Mouse (Mus musculus): Measurements from ENCODE around the gene Pmm1. TPM values are rescaled to one million over a fixed set of nuclear protein-coding genes. Genes with fewer than 3 reads are reported as not detected.
"Not testable (repeated sequence)": the region's sequence is repeated elsewhere in the genome, so short reads cannot be mapped to it uniquely, and the experiment has no call there.

Gene Pmm1
- polyA plus RNA-seq, 1 experiment, result 64.1 TPM

DNA sequence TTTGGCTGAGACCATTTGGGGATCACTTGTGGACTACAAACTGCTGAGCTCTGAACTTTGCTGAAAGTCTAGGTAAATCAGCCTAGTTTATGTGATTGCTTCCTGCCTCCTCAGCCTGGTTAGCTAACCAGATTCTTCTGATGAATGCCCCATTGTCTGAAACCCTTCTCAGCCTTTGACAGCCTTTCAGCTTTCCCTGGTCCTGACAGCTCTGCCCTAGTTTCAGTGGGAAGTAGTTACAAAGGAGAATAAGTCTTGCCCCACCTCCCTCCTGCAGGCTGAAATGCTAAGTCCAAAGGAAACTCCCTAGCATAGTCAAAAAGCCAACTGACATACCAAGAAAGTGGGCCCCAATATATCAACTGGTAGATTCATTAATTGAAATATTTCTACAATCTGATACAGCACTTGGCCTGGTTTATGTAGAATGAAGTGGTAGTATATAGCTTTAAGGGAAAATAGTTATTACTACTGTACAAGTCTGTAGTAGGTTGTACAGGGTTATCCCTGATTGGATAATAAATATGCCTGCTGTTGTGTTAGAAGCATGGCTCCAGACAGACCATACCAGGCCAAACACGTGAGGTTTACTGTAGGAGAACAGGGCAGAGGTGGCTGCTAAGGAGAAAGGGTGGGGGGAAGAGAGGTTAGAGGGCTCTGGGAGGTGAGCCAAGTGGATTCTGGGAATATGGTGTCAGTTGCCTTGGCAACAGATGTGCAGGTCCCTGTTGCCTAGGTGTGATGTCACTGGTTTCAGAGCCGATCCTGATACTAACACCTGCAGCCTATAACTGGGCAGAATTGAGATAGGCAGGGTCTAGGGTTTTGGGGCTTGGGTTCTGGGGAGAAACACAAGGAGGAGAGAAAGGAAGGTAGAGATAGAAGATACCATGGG is 24.8 kb upstream of the Pmm1 start:
- Histone ChIP-seq H3K36me3 (ENCODE audit: control insufficient read depth, insufficient read depth, low read length) (no peaks in the 10 kb centered on the region), H3K4me3 (ENCODE audit: control insufficient read depth, insufficient read depth, low read length) (no peak overlapping the region), H3K27me3 (ENCODE audit: control insufficient read depth, insufficient read depth, low read length) (no peaks in the 10 kb centered on the region), H3K27ac (ENCODE audit: control insufficient read depth, insufficient read depth, low read length) (no peak overlapping the region), H3K4me1 (replicated peaks; ENCODE audit: control insufficient read depth, insufficient read depth, low read length) (no peaks in the 10 kb centered on the region)
- no peak for DNase-seq
- no peak for TF ChIP-seq POLR2A (IDR thresholded peaks at IDR 0.05; ENCODE audit: control insufficient read depth, extremely low read depth, insufficient read depth, low read length, poor library complexity)
- TF ChIP-seq CTCF (IDR thresholded peaks at IDR 0.05; ENCODE audit: borderline replicate concordance, control insufficient read depth, extremely low read depth, insufficient read depth, low read length, poor library complexity), result no peak
- 95% methylated on average over 2 of the region's 2 CpGs for WGBS

DNA sequence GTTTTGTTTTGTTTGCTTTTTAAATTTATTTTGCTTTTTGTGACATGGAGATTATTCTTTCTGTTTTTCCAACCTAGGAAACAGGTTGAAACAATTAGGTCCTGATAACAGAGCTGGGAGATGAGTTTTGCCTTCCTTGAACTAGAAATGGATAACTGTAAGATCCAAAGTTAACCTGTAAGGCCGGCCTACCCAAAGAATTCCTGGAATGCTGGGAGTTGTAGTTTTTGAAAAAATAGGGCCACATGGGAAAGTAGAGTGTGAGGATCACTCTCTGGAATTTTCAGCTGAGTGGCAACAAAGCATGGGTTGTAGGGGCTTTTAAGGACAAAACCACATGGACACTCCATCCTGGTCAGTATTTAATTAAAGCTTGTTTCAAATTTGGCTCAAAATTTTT is 21.4 kb upstream of the Pmm1 start:
- Histone ChIP-seq H3K36me3 (ENCODE audit: control insufficient read depth, insufficient read depth, low read length) (no peaks in the 10 kb centered on the region), H3K4me1 (replicated peaks; ENCODE audit: control insufficient read depth, insufficient read depth, low read length) (no peaks in the 10 kb centered on the region), H3K4me3 (ENCODE audit: control insufficient read depth, insufficient read depth, low read length) (no peak overlapping the region), H3K27me3 (ENCODE audit: control insufficient read depth, insufficient read depth, low read length) (no peaks in the 10 kb centered on the region), H3K27ac (ENCODE audit: control insufficient read depth, insufficient read depth, low read length) (no peak overlapping the region)
- TF ChIP-seq POLR2A (IDR thresholded peaks at IDR 0.05; ENCODE audit: control insufficient read depth, extremely low read depth, insufficient read depth, low read length, poor library complexity) (no peak), CTCF (IDR thresholded peaks at IDR 0.05; ENCODE audit: borderline replicate concordance, control insufficient read depth, extremely low read depth, insufficient read depth, low read length, poor library complexity) (no peak)
- no peak for DNase-seq
- WGBS, result 91% methylated on average over 1 of the region's 1 CpGs

DNA sequence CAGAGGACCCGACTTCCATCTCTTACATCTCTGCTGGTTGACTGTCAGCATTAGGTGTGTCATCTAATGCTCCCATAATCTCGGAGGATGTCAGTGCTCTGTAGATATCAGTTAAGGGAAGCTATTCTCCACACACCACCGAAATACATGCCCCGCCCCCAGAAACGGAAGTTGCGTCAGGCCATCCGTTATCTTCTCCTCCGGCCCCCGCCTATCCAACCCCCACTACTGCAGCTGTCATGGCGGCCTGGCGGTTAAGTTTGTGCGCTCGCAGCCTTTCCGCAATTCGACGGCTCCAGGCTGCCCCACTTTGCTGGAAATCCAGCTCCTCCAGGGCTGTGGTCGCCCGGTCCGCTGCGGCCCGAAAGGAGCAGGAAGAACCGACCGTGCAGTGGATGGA is 19.6 kb upstream of the Pmm1 start, which contains the start of gene 1700029P11Rik:
Gene 1700029P11Rik (plus strand): TSS at position 220 of the 400 bp plus-strand sequence.
- no peak for TF ChIP-seq CTCF (IDR thresholded peaks at IDR 0.05; ENCODE audit: borderline replicate concordance, control insufficient read depth, extremely low read depth, insufficient read depth, low read length, poor library complexity)
- TF ChIP-seq POLR2A (IDR thresholded peaks at IDR 0.05; ENCODE audit: control insufficient read depth, extremely low read depth, insufficient read depth, low read length, poor library complexity), result no peak
- WGBS, result 97% methylated on average over 23 of the region's 23 CpGs
- no peaks in the 10 kb centered on the region for H3K36me3 ChIP-seq (ENCODE audit: control insufficient read depth, insufficient read depth, low read length)

DNA sequence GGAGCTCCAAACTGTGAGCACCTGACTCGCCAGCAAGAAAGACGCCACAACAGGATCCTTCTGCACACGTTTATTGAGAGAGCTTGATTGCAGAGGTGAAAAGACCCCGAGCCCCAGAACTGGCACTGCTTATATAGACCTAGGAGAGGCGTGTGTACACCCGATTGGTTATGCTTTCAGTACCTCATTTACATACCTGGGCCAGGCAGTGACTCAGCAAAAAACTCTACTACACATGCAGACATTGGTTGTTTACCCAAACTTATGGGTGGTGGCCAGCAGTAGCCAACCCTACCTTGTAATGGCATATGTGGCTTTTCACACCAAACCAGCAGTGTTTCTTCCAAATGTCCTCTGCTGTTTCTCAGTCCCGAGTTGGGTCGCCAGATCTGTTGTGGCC is 14.4 kb upstream of the Pmm1 start:
- not testable (repeated sequence) for H3K27ac ChIP-seq (ENCODE audit: control insufficient read depth, insufficient read depth, low read length); H3K27me3 ChIP-seq (ENCODE audit: control insufficient read depth, insufficient read depth, low read length); DNase-seq; H3K4me3 ChIP-seq (ENCODE audit: control insufficient read depth, insufficient read depth, low read length); H3K36me3 ChIP-seq (ENCODE audit: control insufficient read depth, insufficient read depth, low read length); H3K4me1 ChIP-seq (replicated peaks; ENCODE audit: control insufficient read depth, insufficient read depth, low read length)
- WGBS, result 97% methylated on average over 8 of the region's 8 CpGs

More for the DNA sequence above, 19.6 kb upstream of the Pmm1 start, which contains the start of gene 1700029P11Rik:
- Histone ChIP-seq H3K4me1 (replicated peaks; ENCODE audit: control insufficient read depth, insufficient read depth, low read length) (no peaks in the 10 kb centered on the region), H3K27ac (ENCODE audit: control insufficient read depth, insufficient read depth, low read length) (no peak within 1 kb of the TSS), H3K27me3 (ENCODE audit: control insufficient read depth, insufficient read depth, low read length) (no peaks in the 10 kb centered on the region), H3K4me3 (ENCODE audit: control insufficient read depth, insufficient read depth, low read length) (no peak within 1 kb of the TSS)
- no peak for DNase-seq

DNA sequence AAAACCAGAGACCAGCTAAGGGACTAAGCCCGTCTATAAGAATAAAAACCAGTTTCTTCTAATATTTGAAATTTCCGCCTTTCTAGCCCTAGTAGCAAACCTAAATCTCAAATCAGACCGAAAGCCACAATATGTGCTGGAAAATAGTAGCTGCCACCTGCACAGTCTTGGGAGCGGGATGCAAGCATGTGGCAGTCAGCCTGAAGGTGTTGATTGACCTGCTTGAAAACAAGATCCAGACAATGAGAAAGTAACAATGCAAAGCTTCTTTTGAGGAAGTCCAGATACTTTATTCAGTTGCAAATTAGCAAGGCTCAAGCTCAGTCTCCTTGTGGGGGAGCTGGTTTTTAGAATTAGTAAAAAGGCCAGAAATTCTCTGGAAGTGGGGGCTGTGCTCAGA is 9.8 kb upstream of the Pmm1 start:
- H3K27ac ChIP-seq (ENCODE audit: control insufficient read depth, insufficient read depth, low read length); H3K4me3 ChIP-seq (ENCODE audit: control insufficient read depth, insufficient read depth, low read length); H3K4me1 ChIP-seq (replicated peaks; ENCODE audit: control insufficient read depth, insufficient read depth, low read length); H3K36me3 ChIP-seq (ENCODE audit: control insufficient read depth, insufficient read depth, low read length); DNase-seq; H3K27me3 ChIP-seq (ENCODE audit: control insufficient read depth, insufficient read depth, low read length): not testable (repeated sequence)
- WGBS, result 97% methylated on average over 4 of the region's 4 CpGs

DNA sequence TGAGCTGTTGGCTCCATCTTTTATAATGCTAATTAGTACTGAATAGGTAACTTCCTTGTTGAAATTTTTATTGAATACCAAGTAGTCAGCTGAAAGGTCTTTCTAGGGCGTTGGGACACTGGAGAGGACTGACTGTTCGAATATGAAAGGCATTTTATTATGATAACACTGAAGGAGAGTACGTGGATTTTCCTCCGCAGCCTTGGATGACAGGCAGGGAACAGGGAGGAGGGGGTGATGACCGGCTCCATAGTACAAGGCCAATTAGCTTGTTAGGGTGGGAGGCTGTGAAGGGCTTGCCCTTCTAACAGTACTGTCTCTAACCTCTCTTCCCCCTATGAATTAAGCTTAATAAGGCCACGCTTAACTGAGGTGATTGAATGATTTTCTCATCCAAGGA is 8.9 kb upstream of the Pmm1 start:
- 94% methylated on average over 6 of the region's 6 CpGs for WGBS
- not testable (repeated sequence) for H3K36me3 ChIP-seq (ENCODE audit: control insufficient read depth, insufficient read depth, low read length); DNase-seq

DNA sequence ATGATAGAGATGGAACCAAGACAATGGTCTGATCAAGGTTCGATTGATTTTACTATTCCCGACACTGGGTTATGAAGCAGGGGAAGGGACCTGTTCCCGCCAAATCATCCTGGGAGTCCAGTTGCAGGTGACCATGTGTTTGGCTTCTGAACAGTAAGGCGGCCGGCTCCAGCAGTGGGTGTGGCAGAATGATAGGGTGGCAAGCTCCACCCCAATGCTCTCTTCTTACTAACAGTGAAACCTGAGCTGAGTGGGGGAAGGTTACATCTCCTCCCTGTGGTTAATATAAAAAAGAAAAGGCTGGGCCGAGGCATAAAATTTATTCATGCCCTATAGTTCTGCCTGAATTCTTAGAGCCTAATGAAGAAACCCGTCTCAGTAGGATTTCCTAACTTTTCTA is 8.4 kb upstream of the Pmm1 start:
- DNase-seq, result no peak
- WGBS, result 78% methylated on average over 7 of the region's 7 CpGs
- H3K4me3 ChIP-seq (ENCODE audit: control insufficient read depth, insufficient read depth, low read length), result no peak overlapping the region
- no peaks in the 10 kb centered on the region for H3K27me3 ChIP-seq (ENCODE audit: control insufficient read depth, insufficient read depth, low read length)
- no peaks in the 10 kb centered on the region; the same call in 1 of the 2 replicates for H3K4me1 ChIP-seq (replicated peaks; ENCODE audit: control insufficient read depth, insufficient read depth, low read length)
- TF ChIP-seq POLR2A (IDR thresholded peaks at IDR 0.05; ENCODE audit: control insufficient read depth, extremely low read depth, insufficient read depth, low read length, poor library complexity) (no peak), CTCF (IDR thresholded peaks at IDR 0.05; ENCODE audit: borderline replicate concordance, control insufficient read depth, extremely low read depth, insufficient read depth, low read length, poor library complexity) (no peak)
- no peak overlapping the region for H3K27ac ChIP-seq (ENCODE audit: control insufficient read depth, insufficient read depth, low read length)
- H3K36me3 ChIP-seq (ENCODE audit: control insufficient read depth, insufficient read depth, low read length), result no peaks in the 10 kb centered on the region

More for the DNA sequence above, 8.9 kb upstream of the Pmm1 start:
- H3K4me3 ChIP-seq (ENCODE audit: control insufficient read depth, insufficient read depth, low read length); H3K27ac ChIP-seq (ENCODE audit: control insufficient read depth, insufficient read depth, low read length); H3K4me1 ChIP-seq (replicated peaks; ENCODE audit: control insufficient read depth, insufficient read depth, low read length); H3K27me3 ChIP-seq (ENCODE audit: control insufficient read depth, insufficient read depth, low read length): not testable (repeated sequence)

Data from thymus, adult 2 months (tissue).